Comparison of ENCODE assay signal across 23 mouse cellular contexts in genomic region chr3:52785595-52785994, GRCm38 (mm10).
"Had no signal": no experiment of that assay in that cellular context is flagged by ENCODE, and none has a peak within 500 bp of the region (broad histone marks: within the 10 kb centered on the region; RNA-seq: fewer than 3 reads in every experiment).

No protein-coding gene starts in this region.

- H3K27ac ChIP-seq: heart, adult 2 months; heart, embryonic 13.5 days; heart, embryonic 15.5 days; hindbrain, embryonic 13.5 days; hindbrain, embryonic 15.5 days; hindbrain, postnatal 0 days; kidney, embryonic 15.5 days; kidney, postnatal 0 days; layer of hippocampus, adult 2 months; left cerebral cortex, adult 2 months; limb, embryonic 10.5 days; limb, embryonic 12.5 days had no signal

- H3K27me3 ChIP-seq: heart, embryonic 13.5 days; heart, embryonic 15.5 days; hindbrain, embryonic 13.5 days; hindbrain, embryonic 15.5 days; kidney, embryonic 15.5 days had no signal

- DNase-seq: gastrocnemius, postnatal 14 days; gastrocnemius, postnatal 36 days; heart, adult 2 months; heart, postnatal 14 days; heart, postnatal 36 days; kidney, adult 11 months; kidney, adult 2 months; kidney, adult 9 months; kidney, postnatal 14 days; kidney, postnatal 36 days had no signal

- H3K4me1 ChIP-seq: heart, embryonic 13.5 days; heart, embryonic 15.5 days; kidney, embryonic 15.5 days; limb, embryonic 10.5 days had no signal

- H3K9ac ChIP-seq: heart, embryonic 13.5 days; heart, embryonic 15.5 days; hindbrain, embryonic 13.5 days; hindbrain, embryonic 15.5 days; kidney, embryonic 15.5 days; limb, embryonic 12.5 days had no signal

- H3K4me2 ChIP-seq: heart, embryonic 11.5 days; heart, embryonic 13.5 days; heart, embryonic 15.5 days; hindbrain, embryonic 13.5 days; hindbrain, embryonic 15.5 days; kidney, embryonic 15.5 days; limb, embryonic 12.5 days had no signal

- H3K9me3 ChIP-seq: heart, embryonic 13.5 days; heart, embryonic 15.5 days; hindbrain, embryonic 13.5 days; hindbrain, embryonic 15.5 days; kidney, embryonic 15.5 days; limb, embryonic 10.5 days; limb, embryonic 12.5 days had no signal

- H3K36me3 ChIP-seq: heart, embryonic 13.5 days; heart, embryonic 15.5 days; hindbrain, embryonic 13.5 days; hindbrain, embryonic 15.5 days; kidney, embryonic 15.5 days; limb, embryonic 10.5 days; limb, embryonic 12.5 days had no signal

- ATAC-seq: hindbrain, postnatal 0 days; intestine, embryonic 16.5 days had no signal

- H3K4me3 ChIP-seq: heart, adult 2 months; heart, embryonic 13.5 days; heart, embryonic 15.5 days; hindbrain, embryonic 13.5 days; hindbrain, embryonic 15.5 days; kidney, embryonic 15.5 days; layer of hippocampus, adult 2 months; left cerebral cortex, adult 2 months; limb, embryonic 10.5 days; limb, embryonic 12.5 days had no signal
